Mouse (Mus musculus) naive thymus-derived CD4-positive, alpha-beta T cell, adult 2 months (primary cell): ENCODE data around the gene Rbm47.
"Not testable (repeated sequence)": the region's sequence is repeated elsewhere in the genome, so short reads cannot be mapped to it uniquely, and the experiment has no call there.

Source experiments
- DNase-seq: peaks from one replicate; pipeline ENCODE4 v3.0.0-alpha.2; 2011; ENCODE audit warnings: low read depth

The Rbm47 gene

GRCm38 (mm10) chr5:66173018-66173417, at the start of gene Rbm47:
Gene Rbm47 (minus strand): TSS chr5:66173118.
- no peak for DNase-seq

- no peak for DNase-seq
Observed at GRCm38 (mm10) chr5:66220620-66221019, 47.7 kb upstream of the Rbm47 start.

- no peak for DNase-seq
Observed at GRCm38 (mm10) chr5:66219692-66220091, 46.8 kb upstream of the Rbm47 start.

- DNase-seq, result no peak
Observed at GRCm38 (mm10) chr5:66215569-66216277, 42.8 kb upstream of the Rbm47 start.

- no peak for DNase-seq
Observed at GRCm38 (mm10) chr5:66214395-66214935, 41.5 kb upstream of the Rbm47 start.

- DNase-seq, result no peak
Observed at GRCm38 (mm10) chr5:66209532-66210176, 36.7 kb upstream of the Rbm47 start.

GRCm38 (mm10) chr5:66204966-66205365, 32.0 kb upstream of the Rbm47 start:
- DNase-seq, result no peak

GRCm38 (mm10) chr5:66203424-66203823, 30.5 kb upstream of the Rbm47 start:
- no peak for DNase-seq

GRCm38 (mm10) chr5:66200044-66200443, 27.1 kb upstream of the Rbm47 start:
- peak; percentile 53 for DNase-seq

GRCm38 (mm10) chr5:66195323-66195722, 22.4 kb upstream of the Rbm47 start:
- DNase-seq, result no peak

GRCm38 (mm10) chr5:66193218-66193846, 20.4 kb upstream of the Rbm47 start:
- DNase-seq, result peak; percentile 8

GRCm38 (mm10) chr5:66191185-66191503, 18.2 kb upstream of the Rbm47 start:
- no peak for DNase-seq

GRCm38 (mm10) chr5:66190481-66191184, 17.7 kb upstream of the Rbm47 start:
- DNase-seq, result no peak

GRCm38 (mm10) chr5:66188591-66188990, 15.7 kb upstream of the Rbm47 start:
- DNase-seq, result not testable (repeated sequence)

- DNase-seq, result no peak
Observed at GRCm38 (mm10) chr5:66182156-66182555, 9.2 kb upstream of the Rbm47 start.

GRCm38 (mm10) chr5:66174160-66174837, 1.4 kb upstream of the Rbm47 start:
- DNase-seq, result no peak

GRCm38 (mm10) chr5:66170591-66170990, 2.3 kb downstream of the Rbm47 start:
- DNase-seq, result no peak

GRCm38 (mm10) chr5:66169099-66169485, 3.8 kb downstream of the Rbm47 start:
- DNase-seq, result no peak

- DNase-seq, result no peak
Observed at GRCm38 (mm10) chr5:66168462-66169098, 4.3 kb downstream of the Rbm47 start.

- DNase-seq, result no peak
Observed at GRCm38 (mm10) chr5:66166931-66167330, 6.0 kb downstream of the Rbm47 start.

- DNase-seq, result no peak
Observed at GRCm38 (mm10) chr5:66166193-66166629, 6.7 kb downstream of the Rbm47 start.
